Mouse (Mus musculus) liver, postnatal 0 days (tissue): ENCODE data around the gene Sipa1l3.

ENCODE experiments used
- CTCF ChIP-seq: sonication (generic); IDR thresholded peaks from 2 replicates; pipeline ENCODE4 v1.5.1; 2016; ENCODE audit warnings: antibody characterized with exemption, low read depth
- EP300 ChIP-seq: IDR thresholded peaks from 2 replicates; pipeline ENCODE4 v1.6.1; 2016; ENCODE audit warnings: antibody characterized with exemption, low read depth, mild to moderate bottlenecking

GRCm38 (mm10) chr7:29504683-29505290, 13.7 kb downstream of the Sipa1l3 start:
- TF ChIP-seq CTCF (no peak), EP300 (no peak)
